Mouse (Mus musculus): ENCODE data around the gene Rtbdn.

- TF ChIP-seq POLR2A (IDR thresholded peaks at IDR 0.05; ENCODE audit: insufficient read depth, low read depth, low read length) (no peak), CTCF (IDR thresholded peaks at IDR 0.05; ENCODE audit: insufficient read depth, low read depth, low read length) (peak; percentile 66)
Measured at GRCm38 (mm10) chr8:84975434-84975833, 28.6 kb downstream of the Rtbdn start.

All from olfactory bulb, adult 2 months (tissue).